Mouse (Mus musculus) lung, postnatal 10 days (tissue): ENCODE results near the gene Syt7.

Experiments
- DNase-seq: peaks from one replicate; pipeline ENCODE4 v3.0.0; 2021

The Syt7 gene

DNA sequence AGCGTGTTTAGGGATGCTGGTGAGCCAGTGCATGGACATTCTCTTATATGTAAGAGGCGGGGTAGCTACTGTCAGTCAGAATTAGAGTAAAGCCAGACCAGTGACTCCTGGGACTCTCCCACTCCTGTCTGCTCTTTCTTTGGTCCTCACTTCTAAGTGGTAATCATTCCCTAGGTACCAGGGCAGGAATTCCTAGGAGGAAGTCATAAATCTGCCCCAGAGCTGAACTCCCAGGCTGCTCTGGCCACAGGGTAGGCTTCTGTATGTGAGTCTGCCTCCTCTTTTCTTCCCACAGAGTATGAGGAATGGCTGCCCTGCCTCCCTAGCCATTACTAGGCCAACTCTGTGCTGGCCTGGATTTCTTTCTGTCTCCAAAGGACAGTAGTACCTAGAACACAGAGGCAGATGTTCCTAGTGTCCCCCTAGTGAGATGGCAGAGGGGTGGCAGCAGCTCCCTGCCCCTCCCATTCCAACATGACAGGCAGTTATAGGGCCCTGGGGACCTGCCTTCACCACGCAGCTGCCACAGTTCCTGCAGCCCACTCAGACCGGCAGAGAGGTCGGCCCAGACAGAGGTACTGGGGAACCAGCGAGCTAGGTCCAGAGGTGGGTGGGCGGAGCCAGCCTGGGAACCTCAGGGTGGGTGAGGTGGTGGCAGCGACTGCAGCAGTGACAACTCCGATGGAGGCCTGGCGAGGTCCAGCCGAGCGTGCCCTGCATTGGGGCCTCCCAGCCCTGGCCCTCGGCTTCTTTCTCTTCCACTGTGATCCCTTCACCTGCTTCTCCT is 36.8 kb downstream of the Syt7 start:
- DNase-seq: no peak

DNA sequence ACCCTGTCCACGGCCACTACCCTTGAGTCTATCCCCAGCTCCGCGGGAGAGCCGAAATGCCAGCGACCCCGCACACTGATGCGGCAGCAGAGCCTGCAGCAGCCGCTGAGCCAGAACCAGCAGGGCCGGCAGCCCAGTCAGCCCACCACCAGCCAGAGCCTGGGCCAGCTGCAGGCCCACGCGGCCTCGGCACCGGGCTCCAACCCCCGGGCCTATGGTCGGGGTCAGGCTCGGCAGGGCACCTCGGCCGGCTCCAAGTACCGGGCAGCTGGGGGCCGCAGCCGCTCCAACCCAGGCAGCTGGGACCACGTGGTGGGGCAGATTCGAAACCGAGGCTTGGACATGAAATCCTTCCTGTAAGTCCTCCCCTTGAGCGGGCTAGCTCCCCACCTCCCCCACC is 37.4 kb downstream of the Syt7 start:
- DNase-seq: no peak

DNA sequence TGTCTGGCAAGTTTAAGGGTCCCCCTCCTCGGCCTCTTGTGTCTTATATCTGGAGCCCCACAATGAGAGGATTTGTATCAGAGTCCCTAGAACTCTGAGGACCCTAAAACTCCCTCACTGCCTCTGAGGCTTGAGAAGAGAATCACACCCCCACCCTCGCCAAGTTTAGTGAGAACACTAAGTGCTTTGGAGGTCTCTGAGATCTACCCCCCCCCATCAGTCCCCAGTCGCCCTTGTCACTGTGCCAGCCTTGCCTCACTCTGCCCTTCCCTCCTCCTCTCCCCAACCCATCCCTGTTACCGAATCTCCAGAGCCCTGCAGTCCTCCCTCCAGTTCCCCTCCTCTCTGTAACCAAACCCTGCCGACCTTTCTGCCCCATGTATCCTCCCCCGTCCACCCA is 37.9 kb downstream of the Syt7 start:
- DNase-seq: no peak

DNA sequence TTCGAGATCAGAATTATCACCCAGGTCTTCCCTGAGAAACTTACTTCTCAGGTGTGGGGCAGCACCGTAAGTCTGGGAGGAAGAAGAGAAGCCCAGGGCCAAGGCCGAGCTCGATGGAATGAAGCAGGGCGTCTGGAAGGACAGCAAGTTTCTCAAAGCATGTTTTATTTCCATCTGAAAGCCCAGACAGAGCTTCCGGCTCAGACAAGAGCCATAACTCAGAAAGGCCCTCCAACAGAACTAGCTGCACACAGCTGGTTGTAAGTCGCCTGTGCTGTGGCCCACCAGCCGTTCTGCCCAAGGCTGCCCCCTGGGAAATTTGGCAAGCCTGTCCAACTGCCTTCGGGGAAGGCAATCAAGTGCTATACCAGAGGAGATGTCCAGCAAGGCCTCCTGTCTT is 38.5 kb downstream of the Syt7 start:
- no peak for DNase-seq

DNA sequence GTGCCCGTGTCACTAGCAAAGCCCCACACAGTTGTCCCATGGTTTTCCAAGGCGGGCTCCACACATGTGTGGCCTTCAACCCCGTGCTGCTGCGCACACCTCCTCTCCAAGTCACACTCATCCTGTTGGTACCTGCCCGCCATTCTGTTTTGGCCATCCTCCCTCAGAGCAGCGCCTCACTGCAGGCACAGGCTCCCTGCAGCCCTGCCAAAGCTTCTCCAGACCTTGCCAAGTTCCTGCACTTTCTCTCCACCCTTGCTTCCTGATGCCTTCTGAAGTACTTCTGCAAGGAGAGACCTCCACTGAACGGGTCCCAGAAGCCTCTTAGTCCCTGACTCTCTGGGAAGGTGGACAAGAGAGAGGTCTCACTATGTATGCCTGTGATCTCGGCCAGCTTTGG is 40.5 kb downstream of the Syt7 start:
- no peak for DNase-seq

DNA sequence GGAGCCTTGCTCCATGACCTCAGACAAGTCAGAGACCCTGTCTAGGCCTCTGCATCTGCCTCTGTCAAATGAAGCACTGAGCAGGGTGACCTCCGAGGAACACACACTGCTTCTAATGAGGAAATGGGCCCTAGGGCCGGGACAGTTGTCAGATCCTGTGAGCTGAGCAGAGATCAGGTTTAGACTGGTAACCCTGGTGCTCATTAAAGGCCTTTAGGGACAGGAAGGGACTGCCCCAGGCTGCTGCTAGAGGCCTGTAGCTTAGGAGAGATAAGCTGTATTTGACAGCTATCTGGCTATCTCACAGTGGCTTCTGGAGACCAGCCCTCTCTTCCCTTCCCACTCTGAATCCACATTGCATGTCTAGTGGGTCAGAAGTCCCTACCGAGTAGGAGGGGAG is 42.5 kb downstream of the Syt7 start:
- no peak for DNase-seq

DNA sequence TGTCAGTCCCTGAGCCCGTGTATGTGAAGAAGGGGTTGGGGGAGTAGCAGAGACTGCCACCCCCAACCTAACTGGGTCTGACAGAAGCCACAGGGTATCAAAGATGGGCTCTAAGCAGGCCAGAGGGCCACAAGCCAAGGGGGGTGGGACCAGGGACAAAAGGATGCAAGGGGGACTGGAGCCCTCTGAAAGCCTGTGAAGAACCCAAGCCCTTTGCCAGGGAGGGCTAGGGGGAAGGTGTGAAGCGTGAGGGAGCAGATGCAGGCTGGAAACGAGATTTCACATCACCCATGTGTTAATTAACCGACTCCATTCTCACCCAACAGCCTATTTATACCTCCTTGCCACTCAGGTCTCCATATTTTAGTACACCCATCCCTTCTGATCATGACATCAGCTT is 43.0 kb downstream of the Syt7 start:
- no peak for DNase-seq

DNA sequence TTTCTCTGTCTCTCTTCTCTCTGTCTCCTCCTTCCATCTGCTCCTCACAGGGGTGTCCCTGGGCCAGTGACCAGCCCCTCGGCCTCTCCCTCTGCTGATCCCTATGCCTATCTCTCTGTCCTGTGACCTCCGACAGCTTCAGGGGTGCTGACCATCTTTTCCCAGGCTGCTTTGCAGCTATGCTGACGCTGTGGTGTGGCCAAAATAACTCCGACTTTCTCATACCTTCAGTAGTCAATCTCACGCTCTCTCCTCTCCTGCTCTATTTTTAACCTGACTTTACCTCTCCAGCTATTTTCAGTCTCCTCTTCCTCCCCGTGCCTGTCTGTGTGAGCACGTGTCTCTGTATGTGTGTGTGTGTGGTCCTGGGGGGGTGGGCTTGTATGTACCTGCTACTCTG is 44.3 kb downstream of the Syt7 start:
- no peak for DNase-seq

DNA sequence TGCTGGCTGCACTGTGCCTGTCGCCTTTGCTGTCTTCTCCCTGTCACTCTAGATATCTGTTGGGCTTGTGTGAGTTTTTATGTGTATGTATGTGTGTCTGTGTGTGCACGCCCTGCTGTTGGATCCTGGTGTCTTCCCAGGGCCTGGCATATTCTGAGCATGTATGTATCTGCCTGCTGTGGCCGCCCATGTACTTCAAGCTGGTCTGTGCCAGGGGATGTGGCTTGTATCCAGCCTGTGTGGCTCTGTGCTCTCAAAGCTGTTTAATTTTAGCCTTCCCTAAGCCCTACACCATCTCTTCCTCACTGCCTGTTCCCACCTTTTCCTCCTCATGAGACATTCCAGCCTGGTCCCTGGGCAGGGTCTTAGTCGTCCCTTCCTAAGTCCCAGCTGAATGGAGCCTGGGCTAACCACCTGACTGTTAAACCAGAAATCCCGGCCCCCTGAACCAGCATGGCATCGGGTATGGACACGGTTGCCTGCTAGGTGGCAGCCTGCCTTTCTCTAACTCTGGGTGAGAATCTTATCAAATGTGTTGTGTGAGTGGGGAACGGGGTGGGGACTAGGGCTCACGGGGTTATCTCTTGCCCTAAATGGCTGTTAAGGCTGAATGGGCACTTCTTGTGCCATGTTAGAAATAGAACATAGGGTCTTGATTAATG is 45.1 kb downstream of the Syt7 start:
- no peak for DNase-seq

DNA sequence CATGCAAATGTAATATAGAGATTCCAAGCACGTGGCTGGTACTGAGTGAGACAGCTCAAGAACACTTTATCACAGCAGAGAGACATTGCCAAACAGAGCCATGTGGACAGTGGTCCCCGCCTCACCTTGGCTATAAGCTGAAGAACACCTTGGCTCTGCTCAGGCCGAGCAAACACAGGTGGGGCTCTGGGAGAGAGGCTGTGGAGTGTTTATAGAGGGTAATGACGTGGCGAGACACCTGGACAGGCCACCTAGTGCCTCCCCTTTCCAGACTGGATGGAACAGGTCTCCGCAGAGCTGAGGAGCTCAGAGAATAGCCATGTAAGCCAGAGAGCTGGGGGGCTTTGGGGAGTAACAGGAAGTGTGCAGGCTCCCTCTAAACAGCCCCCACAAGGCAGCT is 46.0 kb downstream of the Syt7 start:
- peak; percentile 61 for DNase-seq

DNA sequence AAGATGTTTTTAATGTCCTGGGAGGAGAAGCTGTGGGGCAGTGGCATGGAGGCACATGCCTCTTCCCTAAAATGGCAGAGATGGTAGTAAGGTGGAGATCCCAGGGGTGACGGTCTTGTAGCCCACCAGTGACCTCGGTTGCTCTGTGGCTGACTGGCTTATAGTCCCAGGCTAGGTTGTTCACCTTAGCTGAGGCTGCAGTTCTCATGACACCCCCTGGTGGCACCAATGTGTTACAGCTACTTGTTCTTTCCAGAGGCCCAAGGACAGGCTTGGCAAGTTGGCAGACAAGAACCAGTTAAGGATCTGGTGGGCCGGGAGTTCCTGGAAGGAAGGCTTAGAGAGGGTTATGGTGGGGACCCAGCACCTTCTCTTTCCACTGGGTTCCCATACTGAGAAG is 47.0 kb downstream of the Syt7 start:
- peak; percentile 78 for DNase-seq

DNA sequence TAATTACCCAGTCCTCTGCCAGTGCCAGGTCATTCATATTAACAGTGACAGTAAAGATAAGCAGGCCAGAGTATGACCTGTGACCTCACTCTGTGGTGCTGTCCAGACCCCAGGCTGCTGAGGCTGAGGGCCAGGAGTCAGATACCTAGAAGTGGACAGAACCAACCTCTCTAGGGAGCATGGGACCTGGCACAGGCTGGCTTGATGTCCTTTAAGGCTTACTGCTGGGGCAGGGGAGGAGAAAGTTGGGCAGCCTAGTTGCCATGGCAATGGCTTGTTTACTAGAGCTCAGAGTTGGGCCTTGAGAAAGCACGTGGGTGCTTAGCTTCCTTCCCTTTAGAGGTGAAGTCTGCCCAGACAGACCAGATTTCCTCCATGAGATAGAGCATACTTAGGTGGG is 47.8 kb downstream of the Syt7 start:
- no peak for DNase-seq

DNA sequence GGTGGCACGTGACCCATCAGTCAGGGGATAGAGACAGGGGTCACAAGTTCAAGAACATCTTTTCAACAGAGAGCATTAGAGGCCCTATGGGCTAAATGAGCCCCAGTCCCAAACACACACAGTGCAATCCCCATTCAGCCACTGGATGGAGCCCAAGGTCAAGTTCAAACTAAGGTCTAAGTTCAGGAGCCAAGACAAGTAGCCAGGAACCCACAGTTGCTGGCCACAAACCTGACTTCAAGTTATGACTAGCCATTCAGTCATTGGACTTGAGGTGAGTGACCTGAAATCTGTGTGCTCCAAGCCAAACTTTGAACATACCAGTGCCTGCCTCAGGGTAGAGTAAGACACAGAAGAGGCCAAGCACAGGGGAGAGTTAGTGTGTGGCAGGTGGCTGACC is 48.6 kb downstream of the Syt7 start:
- no peak for DNase-seq

DNA sequence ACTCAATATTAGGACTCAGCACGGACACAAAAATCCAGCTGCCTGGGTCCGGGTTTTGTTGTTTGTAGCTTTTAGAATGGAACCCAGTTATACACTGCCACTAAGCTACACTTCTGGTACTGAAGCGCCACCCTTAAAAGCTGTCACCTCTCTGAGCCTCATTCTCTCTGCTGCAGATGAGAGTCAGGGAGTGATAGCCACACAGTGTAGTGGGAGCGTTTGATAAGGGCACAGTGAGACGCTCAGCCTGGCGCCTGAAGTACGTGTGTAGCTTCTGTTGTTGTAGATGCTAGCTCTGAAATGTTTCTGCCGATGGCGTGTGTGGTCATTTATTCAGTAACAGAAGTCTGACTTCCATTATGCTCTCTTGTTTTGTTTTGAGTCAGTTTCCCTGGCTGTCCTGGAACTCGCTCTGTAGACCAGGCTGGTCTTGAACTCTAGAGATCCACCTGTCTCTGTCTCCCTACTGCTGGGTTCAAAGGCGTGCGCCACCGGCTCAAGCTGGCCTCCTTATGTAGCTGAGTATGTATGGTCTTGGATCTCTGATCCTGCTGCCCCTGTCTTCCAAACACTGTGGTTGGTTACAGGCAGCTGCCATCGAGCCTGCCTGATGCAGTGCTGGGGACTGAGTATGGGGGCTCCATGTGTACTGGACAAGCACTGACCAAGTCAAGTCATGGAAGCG is 55.9 kb downstream of the Syt7 start:
- no peak for DNase-seq

DNA sequence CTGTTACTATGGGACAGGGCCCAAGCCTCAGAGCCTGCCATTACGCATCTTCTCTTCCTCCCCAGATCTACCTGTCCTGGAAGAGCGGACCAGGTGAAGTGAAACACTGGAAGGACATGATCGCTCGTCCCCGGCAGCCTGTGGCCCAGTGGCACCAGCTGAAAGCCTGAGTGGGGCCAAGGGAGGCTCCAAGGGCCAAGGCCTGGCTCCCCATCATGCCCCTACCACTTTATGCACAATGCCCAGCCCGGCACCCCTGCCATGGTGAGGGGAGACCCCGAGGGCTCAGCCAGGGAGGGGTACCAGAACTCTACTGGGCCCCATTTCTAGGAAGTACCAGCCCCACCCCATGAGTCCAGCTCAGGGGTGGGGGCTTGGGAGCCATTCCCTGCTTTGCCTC is 59.4 kb downstream of the Syt7 start:
- no peak for DNase-seq

DNA sequence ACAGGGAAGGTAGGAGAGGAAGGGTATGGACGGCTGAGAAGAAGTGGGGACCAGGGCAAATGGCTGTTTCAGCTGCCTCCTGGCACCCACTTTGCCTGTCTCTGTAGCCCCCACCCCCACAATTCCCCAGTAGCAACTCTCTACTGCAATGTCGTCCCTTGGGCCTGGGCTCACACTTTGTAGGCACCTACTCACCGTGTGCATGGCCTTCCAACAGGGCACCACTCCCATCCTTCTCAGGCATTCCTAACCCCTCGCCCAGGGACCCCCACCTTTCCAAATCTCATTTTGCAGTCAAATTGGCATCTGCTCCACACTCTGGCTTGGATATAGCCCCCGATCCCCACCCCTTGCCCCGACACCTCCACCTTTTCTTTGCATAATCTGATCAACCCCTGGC is 60.3 kb downstream of the Syt7 start:
- DNase-seq: no peak

DNA sequence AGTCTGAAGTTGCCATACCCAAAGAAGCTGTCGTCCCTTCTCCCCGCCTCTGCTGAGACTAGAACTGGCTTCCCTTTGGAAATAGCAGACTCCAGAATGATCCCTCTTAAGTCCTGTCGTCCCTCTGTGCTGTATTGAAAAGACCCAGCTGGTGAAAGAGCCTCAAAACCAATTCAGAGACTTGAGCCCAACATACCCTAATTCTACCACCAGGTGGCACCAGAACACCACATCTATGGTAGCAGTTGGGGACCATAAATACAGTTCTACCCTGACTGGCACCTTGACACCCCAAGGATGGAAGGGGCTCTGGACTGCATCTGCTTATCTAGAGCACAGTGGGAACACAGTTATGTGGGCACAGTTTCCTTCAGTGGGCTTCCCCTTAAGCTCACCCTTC is 60.8 kb downstream of the Syt7 start:
- peak; percentile 86 for DNase-seq

DNA sequence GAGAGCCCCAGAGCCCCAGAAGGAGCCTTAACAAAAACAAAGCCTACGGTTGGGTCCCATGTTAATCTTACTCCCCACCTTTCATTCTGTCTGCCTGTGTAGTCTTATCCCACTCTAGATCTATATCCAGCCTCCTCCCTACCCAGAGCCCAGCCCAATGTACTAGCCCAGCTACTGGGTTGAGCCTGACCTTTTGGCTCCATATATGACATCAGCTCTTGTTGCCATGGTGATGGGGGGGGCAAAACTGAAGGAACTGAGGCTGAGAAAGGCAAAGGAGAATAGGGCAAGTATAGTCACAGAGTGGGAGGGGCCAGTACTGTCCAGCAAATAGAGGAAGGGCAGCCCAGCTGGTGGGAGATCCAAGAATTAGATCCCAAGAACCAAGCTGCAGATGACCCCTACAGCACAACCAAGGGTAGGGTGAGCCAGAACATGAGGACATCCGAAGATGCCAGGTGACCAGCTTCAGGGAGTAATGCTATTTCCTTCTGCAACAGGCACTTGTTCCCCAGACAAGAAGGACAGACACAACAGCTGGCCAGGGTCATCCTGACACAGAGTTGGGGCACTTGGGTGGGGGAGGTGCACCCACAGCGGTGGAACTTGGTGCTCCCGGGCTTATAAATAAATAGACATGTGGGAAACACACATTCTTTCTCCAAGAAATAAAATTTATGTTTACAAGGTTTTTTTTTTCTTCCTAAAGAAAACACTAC is 66.0 kb downstream of the Syt7 start:
- DNase-seq: no peak

DNA sequence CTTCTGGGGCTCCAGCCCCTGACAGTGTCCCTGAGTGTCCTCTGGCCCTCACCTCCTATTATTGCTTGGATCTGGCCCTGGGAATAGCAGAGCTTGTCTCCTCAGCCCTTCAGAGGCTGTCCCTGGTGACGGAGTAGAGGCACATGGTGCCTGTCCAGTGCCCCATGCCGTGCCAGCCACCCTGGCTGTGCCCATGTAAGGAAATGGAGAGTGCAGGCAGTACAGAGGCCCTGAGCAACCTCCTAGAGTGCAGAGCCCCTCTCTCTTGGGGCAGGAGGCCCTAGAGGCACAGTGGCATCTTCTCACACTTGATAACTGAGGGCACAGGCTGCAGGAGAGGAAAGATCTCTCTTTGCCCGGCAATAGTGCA is 66.5 kb downstream of the Syt7 start:
- DNase-seq: no peak

DNA sequence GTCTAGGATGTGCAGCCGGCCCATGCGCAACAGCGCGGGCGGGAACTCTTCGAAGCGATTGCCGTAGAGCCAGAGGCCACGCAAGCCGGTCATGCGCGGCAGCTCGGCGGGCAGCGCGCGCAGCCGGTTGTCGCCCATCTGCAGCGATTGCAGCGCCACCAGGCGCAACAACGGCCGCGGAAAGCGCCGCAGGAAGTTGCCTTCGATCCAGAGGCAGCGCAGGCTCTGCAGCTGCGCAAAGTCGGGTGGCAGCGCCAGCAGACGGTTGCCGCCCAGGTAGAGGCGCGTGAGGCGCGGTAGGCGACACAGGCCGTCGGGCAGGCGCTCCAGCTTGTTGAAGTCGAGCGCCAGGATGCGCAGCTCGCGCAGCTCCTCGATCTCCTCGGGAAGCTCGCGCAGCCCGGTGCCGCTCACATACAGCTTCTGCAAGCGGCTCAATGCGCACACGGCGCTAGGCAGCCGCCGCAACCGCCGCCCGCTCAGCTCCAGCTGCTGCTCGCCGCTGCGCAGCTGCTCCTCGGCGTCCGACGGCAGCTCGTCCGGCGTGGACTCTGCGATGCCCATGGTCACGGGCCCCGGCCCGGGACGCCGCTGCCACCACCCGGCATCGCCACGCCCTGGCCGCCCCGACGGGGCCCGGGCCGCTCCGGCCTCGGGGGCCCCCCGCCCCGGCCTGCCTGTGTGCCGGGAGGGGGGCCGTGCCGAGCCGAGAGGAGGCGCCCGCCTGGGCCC is 68.0 kb downstream of the Syt7 start, which contains the start of gene Lrrc10b:
TSS of gene Lrrc10b (minus strand) at position 722 of the 732 bp plus-strand sequence.
- DNase-seq: peak; percentile 80

DNA sequence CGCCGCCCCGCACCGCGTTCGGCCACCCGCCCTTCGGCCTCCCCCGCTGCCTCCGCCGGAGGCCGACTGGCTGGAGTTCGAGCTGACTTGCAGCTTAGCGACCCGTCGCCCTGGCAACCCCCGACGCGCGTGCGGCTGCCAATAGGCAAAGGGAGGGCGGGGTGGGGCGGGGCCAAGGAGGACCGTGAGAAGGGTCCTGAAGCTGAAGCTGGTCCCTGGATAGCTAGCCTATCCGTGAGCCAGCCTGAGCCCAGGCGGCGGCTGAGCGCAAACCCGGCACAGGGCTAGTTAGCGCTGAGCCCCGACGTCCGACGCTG is 68.6 kb downstream of the Syt7 start:
- DNase-seq: peak; percentile 72

DNA sequence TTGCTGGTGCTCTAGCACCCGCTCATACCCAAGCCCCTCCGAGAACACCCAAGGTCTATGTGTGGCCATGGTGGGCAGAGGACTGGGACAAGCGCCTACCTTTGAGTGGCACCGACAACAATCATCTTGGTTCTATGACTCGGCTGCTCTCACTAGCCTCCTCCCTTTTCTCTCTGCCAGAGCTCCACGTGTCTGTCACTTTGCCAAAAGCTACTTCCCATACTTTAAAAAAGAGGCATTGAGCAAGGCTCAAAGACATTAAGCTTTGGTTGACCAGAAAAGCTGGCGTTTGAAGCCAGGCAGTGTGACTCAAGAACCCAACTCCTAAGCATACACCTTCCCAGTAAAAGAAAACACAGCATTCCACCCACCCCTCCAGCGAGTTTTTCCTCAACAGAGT is 69.2 kb downstream of the Syt7 start:
- peak; percentile 85 for DNase-seq

DNA sequence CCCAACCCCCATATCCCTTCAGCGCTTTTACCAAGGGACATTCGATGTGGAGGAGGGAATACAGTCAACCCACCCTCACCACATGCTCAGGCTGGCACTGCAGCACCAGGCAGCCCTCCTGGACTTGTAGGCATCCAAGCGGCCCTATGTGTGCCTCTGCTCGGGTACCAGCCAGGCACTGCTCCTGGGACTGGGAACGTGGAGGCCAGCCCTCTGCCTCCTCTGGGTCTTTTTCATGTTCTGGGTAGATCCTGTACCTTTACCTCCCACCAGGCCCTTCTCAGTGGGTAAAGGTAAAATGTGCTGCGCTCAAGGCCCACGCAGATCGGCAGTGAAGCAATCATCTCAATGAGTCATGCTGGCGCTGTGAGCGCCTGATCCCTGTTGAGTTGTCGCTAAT is 71.0 kb downstream of the Syt7 start:
- DNase-seq: no peak
